Mouse (Mus musculus) left cerebral cortex, postnatal 4 days (tissue): ENCODE data around the gene Ankrd10. TPM values are rescaled to one million over a fixed set of nuclear protein-coding genes. Genes with fewer than 3 reads are reported as not detected.
"Not testable (repeated sequence)": the region's sequence is repeated elsewhere in the genome, so short reads cannot be mapped to it uniquely, and the experiment has no call there.

ENCODE experiments used
- DNase-seq: peaks from one replicate; pipeline ENCODE4 v3.0.0-alpha.2; 2022
- intact Hi-C: fragments of 180-260 bp; cut with DNase I; formaldehyde crosslinking; loops from one replicate; pipeline ENCODE4 v1.15.1; 2025
- total RNA-seq, 2 experiments: library from RNA; stranded (reverse); gene quantifications; 2 replicates each; pipeline ENCODE4 v1.2.3; 2021

Ankrd10 gene
- total RNA-seq: 100 to 1,000 TPM in 1 of 2 experiments, 10 to 100 TPM in 1; 92.2 to 100 TPM

DNA sequence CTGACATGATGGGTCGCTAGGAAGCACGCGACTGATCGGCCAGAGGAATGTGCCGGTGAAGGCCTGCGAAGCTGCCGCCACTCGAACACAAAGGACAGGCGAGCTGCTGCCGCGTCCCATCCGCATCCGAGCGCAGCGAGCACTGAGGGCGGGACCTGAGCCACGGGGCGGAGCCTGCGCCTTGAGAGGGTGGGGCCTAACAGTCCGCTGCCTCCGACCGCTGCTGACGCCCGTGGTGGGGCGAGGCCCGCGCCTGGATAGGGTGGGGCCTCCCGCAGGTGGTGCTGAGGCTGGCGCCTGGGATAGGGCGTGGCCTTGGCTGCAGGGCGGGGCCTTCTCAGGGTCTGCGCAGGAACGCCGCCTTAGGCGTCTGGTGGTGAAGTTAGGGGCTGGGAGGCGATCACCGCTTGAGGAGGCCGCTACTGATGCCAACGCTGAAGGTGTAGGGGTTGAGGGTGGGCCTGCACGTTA is at the start of gene Ankrd10:
TSS of gene Ankrd10 (minus strand) at position 147 of the 471 bp plus-strand sequence.
- intact Hi-C loops: loop anchor here (5.0 kb wide), 1 partner anchor 62 kb away; no protein-coding TSS in a partner anchor
- peak; percentile 95 for DNase-seq

DNA sequence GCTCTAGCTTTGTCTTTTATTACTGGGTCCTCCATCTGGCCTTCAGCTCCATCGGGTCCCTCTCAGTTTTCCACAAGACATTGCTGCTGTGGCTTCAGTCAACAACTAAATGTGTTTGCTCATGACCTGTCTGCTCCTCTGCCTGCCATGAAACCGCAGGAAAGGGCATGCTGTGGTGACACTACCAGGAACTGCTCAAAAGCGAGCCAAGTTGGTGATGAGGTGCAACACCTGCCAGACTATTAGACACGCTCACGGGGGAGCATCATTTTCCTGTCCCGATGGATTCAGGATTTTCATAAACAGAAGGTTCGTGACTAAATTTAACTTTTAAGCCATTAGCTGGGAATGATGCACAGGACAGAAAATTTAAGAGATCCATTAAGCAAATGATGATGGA is 49.0 kb upstream of the Ankrd10 start:
- intact Hi-C loops: no loop called here
- no peak for DNase-seq

DNA sequence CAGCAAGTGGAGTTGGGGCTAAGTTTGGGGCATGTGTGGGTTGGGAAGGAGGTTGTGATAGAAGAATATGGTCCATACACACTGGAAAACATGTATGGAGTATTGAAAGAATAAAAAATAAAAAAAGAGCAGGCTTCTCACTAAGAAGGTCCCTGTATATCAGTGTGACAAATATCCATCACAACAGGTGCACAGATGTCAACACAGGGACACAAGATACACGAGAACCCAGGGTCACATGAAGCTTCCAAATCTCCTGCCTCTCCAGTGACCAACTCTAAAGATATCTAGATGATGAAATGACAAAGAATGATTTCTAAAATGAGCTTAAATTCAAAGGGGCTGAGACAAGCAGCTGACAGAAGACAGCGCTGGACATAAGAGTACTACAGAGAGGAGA is 32.8 kb upstream of the Ankrd10 start:
- DNase-seq: no peak
- intact Hi-C loops: no loop called here

DNA sequence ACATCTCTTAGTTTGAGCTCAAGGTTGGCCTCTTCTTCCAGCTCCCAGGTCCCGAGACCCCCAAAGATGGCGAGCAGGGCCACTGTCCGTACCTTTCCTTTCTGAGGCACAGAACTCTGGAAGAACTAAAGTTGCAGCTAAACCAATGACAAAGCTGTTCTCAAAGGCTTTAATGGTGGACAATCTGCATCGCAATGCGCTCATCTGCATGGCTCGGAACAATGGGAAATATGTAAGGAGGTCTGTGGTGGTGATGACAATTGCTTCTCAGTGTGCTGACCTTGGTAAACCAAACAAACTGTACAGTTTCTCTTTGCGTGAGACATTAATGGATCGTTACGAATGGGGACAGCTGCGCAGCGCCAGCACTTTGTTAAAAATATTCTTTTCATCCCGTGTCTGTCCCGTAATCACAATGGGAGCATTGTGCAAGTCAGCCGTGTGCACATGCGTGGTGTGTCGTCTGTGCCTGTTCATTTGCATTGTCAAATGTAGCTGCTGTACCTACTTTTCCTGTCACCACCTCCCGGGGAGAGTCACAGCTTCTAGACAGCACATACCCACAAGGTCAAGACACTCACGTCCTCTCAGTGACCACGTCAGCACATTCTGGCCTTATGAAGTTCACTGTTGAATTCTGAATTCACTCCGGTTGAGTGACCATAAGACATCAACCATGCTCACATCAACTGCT is 30.6 kb upstream of the Ankrd10 start:
- intact Hi-C loops, DNase-seq: not testable (repeated sequence)

DNA sequence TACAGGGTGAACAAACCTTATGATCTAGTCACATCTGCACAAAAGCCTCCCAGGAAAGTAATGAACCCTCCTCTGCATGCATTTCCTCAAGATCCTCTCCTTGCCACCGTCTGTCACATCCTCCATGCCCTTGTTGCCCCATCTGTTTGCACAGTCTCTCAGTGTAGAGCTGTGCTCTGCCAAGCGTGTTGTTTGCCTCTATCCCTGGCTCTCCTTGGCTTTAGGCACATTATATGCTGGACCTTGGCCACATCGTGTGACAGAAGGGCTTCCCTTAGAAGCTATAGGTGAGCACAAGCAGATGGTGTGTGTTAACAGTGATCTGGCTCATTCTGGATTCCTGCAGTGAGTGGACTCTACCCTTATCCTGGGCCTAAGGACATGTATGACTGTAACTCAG is 26.4 kb upstream of the Ankrd10 start:
- intact Hi-C loops: no loop called here
- DNase-seq: peak; percentile 81

DNA sequence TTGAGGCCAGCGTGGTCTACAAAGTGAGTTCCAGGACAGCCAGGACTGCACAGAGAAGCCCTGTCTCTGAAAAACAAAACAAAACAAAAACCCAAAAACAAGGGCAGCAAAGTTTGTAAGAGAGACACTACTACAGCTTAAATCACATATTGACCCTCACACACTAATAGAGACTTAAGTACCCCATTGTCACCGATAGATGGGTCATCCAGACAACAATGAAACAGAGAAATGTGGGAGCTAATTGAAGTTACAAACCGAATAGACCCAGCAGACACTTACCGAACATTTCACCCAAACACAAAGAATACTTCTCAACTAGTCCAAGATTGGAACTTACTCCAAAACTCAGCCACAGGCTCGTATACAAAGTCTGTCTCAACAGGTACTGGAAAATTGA is 14.5 kb upstream of the Ankrd10 start:
- intact Hi-C loops: no loop called here
- DNase-seq: no peak

DNA sequence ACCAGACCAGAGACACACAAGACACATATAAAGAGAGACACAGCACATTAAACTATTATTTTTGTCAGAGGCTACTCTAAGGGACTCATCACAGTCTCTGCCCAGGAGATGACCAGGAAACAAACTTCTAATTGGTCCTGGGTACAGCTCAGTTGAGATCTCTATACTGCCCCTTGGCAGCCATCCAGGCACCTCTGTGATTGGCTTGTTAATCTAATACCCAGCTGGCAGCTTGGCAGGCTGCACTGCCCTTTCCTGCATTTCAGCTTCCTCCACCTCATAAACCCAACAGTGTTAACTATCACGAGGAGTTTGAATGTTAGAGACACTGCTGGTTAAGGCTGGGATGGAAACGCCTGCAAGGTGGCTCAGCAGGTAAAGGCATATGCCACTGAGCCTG is 7.6 kb upstream of the Ankrd10 start:
- peak; percentile 66 for DNase-seq
- intact Hi-C loops: no loop called here

DNA sequence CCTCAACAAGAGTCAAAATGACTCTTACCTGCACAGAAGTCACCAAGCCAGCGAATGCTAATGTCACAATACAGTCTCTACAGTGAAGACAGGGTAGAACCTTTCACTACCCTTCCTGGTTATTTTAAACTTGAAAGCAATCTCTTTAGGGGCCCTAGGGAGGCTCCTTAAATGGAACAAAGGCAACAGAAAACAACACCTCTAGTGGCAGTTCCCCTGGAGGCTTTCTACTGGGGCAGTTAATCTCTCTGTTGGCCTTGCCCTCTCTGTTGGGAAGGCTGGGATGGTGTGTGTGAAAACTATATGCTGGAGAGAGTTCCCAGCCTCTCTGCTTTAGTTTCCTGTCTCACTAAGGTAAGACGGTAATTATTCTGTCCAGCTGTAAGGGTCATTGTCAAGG is 5.0 kb upstream of the Ankrd10 start:
- DNase-seq: no peak
- intact Hi-C loops: no loop called here

DNA sequence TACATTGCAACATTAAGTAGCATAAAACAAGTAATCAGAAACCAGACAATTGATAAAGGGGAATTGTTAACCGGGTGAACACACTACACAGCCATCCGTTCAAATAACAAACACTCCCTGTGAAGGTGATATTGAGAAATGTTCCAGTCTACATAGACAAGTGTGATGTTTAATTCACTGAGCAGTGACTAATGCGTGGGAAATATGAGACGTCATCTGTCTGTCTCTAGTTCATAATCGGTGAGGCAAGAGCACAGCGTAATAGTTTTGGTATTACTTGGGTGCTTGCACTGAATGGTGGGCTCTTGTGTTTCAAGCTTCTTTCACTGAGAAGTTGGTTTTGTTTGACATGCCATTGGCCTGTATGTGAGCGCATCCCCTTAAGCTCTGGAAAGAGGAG is 2.0 kb upstream of the Ankrd10 start:
- intact Hi-C loops: loop anchor here (5.0 kb wide), 1 partner anchor 60 kb away; no protein-coding TSS in a partner anchor
- DNase-seq: no peak

DNA sequence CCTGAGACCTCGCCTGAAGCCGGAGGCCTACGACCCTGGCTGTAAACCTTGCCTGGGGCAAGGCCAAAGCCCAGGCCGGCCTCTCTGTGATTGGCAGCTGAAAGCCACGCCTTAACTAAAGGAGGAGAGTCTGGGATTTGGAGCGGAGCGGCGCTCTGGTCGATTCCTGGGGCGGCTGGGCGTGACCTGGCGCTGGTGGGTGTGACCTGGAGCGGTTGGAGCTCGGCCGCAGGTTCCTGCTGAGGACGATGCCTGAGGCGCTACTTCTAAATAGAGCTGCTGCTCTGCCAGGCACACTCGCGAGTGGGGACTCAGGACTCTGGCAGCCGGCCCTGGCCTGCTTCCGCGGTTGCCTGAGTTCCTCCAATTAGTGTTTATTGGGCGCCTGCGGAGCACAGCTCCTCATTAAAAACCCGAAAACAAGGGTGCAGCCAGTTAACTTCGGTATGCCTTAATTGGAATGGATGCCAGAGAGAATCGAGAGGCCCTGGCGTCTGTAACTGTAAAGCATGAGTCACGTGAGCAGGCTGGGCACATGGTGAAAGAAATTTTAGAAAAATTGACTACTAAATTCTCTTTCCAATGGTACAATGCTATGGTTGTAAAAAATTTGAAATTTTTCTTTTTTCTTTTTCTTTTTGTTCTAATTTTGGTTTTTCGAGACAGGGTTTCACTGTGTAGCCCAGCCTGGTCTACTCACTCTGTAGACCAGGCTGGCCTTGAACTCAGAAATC is 934 bp upstream of the Ankrd10 start:
- peak; percentile 83 for DNase-seq
- intact Hi-C loops: loop anchor here (5.0 kb wide), 1 partner anchor 61 kb away; no protein-coding TSS in a partner anchor

DNA sequence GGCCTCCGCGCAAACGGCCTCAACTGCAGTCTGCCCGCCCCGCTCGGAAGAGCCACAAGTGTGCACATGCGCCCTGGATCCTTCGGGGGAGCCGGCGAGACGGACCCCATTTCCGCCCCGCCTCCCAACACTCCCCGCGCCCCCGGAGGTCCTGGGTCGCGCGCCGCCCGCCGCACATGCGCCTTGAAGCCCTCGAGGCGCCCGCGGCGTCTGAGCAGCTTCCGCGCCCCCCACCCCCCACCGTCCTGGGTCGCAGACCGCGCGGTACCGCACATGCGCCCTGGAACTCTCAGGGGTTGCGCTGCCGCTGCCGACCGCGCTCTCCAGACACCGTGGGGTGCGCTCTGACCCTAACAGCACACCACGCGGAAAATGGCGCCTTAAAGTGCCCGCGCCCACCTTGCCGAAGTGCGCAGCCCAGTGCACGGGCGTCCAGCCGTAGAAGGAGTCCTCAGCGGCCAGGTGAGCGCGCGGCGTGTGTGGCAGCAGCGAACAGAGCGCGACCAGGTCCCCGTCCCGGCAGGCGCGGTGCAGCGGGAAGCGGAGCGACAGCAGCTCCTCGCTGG is 462 bp downstream of the Ankrd10 start:
- intact Hi-C loops: loop anchor here (5.0 kb wide), 1 partner anchor 62 kb away; no protein-coding TSS in a partner anchor
- DNase-seq: peak; percentile 89

DNA sequence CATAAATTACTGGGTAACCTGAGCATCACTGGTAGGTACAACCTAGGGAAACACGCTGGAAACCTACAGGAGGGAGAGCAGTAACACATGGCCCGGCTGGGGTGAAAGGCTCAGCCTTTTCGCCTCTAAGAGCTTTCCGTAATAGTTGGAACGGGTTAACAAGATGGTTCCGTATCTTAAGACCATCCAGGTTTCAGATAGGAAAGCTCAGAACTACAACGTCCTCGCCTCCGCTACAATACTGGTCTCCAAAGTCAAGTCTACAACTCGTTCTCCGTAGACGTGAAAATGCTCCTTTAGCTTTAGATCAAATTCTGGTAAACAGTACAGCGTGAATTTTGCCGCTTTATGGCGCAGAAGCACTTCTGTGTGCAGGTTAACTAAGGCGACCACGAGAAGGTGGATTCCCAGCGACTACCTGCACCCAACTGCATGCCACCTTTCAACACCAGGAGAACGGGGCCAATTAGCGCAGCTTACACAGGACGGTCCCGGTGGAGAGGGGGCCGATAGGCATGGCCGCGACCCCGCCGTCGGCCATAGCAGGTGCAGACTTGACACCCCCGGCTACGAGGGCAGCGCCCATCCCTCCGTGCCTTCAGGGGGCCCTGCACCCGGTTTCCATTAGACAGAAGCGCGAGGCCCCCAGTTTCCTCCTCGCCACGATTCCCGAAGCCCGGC is 1.1 kb downstream of the Ankrd10 start:
- no peak for DNase-seq
- intact Hi-C loops: loop anchor here (5.0 kb wide), 1 partner anchor 63 kb away; no protein-coding TSS in a partner anchor

DNA sequence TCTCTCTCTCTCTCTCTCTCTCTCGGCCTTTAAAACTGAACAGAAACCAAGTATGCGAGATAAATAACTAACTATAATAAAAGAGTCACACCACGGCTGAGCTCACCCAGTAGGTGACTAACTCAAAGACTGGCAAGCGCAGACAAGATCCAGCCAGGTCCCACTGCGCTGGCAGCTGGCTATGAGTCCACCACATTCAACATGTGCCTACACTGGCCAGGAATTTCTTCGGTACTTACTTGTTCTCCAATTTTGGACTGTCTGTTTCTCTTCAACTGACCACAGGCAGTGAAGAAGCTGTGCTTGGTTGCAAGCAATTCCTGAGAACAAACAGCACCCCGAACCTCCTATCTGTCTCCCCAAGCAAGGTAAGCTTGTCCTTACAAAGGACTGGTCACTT is 2.1 kb downstream of the Ankrd10 start:
- peak; percentile 67 for DNase-seq
- intact Hi-C loops: no loop called here

DNA sequence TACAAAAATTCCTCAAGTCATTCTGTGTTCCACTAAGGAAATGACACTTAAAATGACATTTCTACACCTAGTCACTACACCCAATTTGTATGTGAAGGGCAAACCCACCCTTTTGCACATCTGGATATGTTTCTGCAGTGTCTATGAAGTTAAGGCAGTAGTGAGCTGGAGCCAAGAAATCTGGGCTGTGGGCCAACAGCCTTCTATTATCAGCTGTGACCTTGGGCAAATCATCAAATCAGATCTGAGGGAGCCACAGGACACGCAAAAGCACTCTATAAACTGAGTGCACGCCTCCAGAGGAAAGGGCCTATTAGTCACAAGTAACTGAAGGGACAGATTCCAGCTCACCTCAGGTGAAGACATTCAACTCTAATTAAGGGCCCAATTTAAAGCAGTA is 3.2 kb downstream of the Ankrd10 start:
- DNase-seq: peak; percentile 38
- intact Hi-C loops: no loop called here

DNA sequence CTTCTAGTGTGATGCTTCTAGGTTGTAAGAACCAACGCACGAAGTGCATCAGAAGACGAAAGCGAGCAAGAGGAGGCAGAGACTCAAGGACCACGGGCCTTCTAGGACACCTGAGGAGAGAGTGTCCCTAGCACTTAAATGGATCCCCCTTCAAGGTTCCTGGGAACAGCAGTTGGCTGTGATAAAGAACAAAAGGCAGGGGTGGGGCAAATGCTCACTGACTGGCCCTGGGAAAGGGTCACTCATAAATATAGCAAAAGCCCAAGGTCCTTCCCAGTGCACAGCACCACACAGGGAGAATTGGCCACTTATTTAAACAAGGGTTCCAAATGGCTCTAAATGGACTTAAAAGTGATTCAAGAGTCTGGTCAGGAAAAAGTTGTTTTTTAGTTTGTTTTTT is 6.4 kb downstream of the Ankrd10 start:
- DNase-seq: no peak
- intact Hi-C loops: no loop called here

DNA sequence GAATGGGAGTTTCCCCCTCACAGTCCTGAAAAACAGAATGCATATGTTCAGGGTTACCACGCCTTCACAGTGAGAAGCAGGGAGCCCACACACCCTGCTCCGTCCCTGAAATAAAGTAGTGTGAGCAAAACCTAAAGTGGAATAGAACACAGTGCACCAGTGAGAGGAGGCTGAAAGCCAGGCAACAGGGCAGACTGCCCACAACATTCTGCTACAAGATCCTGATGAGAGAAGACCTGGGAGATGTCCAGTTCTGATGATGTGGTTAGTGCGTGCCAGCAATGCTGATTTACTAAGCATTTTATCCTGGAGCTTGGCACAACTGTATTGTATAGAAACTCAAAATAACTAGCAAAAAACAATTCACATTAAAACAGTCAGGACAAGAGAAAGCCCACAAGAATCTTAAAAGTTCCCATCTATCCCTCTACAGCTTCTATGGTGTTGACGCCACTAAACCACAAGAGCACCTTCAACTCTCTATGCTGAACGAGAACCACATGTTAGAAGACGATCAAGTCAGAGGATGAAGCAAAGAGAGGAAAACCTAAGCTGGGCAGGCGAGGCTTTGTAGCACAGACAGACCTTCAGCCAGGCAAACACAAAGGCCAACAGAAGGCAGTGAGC is 6.9 kb downstream of the Ankrd10 start:
- intact Hi-C loops: no loop called here
- DNase-seq: peak; percentile 52

DNA sequence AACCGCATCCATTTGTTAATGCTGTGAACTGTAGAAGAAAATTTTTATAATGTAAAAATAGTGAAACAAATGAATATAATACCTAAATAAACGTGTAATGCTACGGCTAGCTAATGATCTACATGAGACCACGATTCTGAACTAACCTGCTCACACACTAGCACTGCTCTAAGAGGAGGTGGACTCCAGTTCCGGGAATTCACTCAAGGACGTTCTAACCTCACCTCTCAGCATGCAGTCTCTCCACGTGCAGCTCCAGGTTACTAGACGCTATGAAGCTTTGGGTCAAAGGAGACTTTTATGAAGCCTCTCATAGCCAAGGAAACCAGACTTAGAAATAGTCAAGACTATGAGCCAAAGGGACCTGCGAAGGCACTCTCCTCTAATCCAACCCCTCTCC is 7.8 kb downstream of the Ankrd10 start:
- DNase-seq: no peak
- intact Hi-C loops: no loop called here

DNA sequence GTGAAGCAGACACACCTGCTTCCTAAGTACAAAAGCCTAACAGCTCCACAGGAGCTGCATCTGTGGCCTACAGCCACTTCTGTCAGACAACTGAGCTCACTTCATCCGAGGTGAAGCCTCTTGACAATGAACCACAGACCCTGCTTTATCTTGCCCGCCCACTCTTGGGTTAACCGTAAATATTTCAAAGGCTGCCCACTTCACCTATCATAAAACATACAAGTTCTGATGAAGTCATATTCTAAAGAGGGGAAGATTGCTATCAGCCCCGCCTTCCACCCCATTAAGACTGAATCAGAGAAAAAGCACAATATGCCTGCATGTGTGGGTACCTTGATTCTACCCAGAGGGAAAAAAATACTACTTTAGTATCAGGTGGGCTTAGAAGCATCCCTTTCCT is 10.5 kb downstream of the Ankrd10 start:
- DNase-seq: no peak
- intact Hi-C loops: no loop called here

DNA sequence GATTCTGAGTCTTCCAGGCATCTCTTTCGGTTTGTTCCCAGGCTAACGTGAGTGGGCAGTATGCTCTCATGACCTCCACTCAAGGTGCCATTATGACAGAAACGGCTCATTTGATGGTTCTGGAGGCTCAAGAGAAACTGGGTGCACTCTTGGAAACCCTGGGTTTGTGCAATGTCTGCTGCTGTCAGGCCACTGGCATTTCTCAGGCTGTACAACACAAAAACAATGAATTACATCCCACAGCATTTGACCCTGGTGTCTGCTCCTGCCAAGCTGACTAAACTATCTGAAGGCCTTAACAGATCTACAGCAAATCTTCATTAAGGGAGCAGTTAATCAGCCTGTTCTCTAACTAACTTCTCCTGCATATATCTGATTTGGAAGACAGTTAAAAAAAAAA is 16.5 kb downstream of the Ankrd10 start:
- intact Hi-C loops: loop anchor here (10.0 kb wide), 1 partner anchor 54 kb away; no protein-coding TSS in a partner anchor

DNA sequence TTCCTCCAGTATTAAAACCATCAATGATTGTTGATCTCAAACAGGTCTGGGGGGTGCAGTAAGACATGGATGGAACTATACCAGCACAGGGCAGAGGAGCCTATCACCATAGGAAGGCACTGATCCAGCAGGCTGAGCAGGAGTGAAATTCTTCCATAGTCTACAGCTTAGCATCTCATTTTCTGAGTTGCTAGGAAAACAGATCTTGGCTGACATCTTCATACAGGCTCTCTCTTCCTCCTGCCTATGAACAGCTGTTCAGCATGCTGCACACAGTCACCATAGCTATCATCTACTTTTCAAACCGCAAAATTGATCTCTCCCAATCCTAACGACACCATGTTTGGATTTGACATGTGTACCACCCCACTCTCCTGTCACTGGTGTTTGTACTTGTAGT is 17.5 kb downstream of the Ankrd10 start:
- DNase-seq: no peak
- intact Hi-C loops: loop anchor here (10.0 kb wide), 1 partner anchor 53 kb away; no protein-coding TSS in a partner anchor

More for the DNA sequence above, 16.5 kb downstream of the Ankrd10 start:
- DNase-seq: no peak
